Mouse (Mus musculus): Measurements from ENCODE around the gene Tas1r2. TPM values are rescaled to one million over a fixed set of nuclear protein-coding genes. Genes with fewer than 3 reads are reported as not detected.

Gene Tas1r2
- polyA plus RNA-seq (2016; fragmentation: Nextera tagmentation; extraction: Ambion mirVana) = not detected in 2 replicates

DNA sequence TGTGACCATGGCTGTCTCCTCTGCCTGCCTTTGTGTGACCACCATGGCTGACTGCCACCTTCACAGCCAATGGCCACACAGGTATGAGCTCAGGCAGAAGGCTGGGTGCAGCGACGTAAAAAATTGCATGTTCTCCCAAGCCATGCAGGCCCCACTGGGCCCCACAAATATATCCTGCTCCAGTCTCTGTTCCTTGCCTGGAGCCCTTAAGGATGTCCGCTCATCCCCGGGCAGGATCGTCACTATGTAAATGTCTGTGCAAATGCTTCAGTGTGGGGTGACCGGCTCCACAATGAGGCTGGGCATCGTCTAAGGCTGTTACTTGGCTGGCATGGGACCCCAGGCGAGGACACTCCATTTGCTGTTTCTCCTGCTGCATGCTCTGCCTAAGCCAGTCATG, at the start of gene Tas1r2:
Gene Tas1r2, plus strand, starts transcription at position 301 of the 400 bp plus-strand sequence.
- Histone ChIP-seq H3K4me3 (no peak within 1 kb of the TSS), H3K9me3 (replicated peaks) (peaks cover 4% of the 10 kb centered on the region; the same call in 1 of the 2 replicates), H3K27me3 (replicated peaks) (no peaks in the 10 kb centered on the region; the same call in 1 of the 2 replicates), H3K9ac (no peak within 1 kb of the TSS), H3K4me2 (no peak within 1 kb of the TSS), H3K36me3 (peaks cover 8% of the 10 kb centered on the region), H3K4me1 (no peaks in the 10 kb centered on the region), H3K27ac (no peak within 1 kb of the TSS)
- no peak for ATAC-seq
- 70% methylated on average over 8 of the region's 8 CpGs for WGBS (ENCODE audit: insufficient replicate concordance)

GRCm38 (mm10) chr4:139605216-139605615, 48.1 kb upstream of the Tas1r2 start:
- Histone ChIP-seq H3K27me3 (replicated peaks) (peaks cover 2% of the 10 kb centered on the region; the same call in 1 of the 2 replicates), H3K4me3 (no peak overlapping the region), H3K9ac (no peak overlapping the region), H3K4me1 (peaks cover 31% of the 10 kb centered on the region), H3K4me2 (no peak overlapping the region), H3K9me3 (replicated peaks) (no peaks in the 10 kb centered on the region), H3K36me3 (peaks cover 27% of the 10 kb centered on the region), H3K27ac (no peak overlapping the region)
- 75% methylated on average over 11 of the region's 11 CpGs for WGBS (ENCODE audit: insufficient replicate concordance)
- no peak for ATAC-seq

DNA sequence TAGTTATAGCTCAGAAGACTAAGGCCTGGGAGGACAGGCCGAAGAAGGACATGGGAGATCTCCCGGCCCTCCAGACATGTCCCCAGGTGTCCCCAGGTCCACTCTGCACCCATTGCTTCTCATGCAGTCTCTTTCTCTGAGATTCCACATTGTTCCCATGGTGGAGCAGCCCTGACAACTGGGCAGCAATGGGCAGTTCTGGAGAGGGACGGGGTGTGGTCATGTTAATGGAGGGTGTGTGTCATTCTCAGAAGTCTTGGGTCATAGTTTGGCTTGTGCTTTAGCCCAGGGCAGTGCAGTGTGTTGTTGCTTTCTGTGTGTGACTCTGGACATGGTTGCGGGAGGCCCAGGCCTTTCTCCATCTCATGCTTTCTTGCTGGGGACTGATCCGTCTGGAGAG, 46.6 kb upstream of the Tas1r2 start:
- no peak overlapping the region for H3K4me3 ChIP-seq
- H3K36me3 ChIP-seq = peaks cover 27% of the 10 kb centered on the region
- H3K27me3 ChIP-seq (replicated peaks) = no peaks in the 10 kb centered on the region
- WGBS (ENCODE audit: insufficient replicate concordance) = 80% methylated on average over 5 of the region's 5 CpGs
- H3K4me1 ChIP-seq = peaks cover 22% of the 10 kb centered on the region
- no peaks in the 10 kb centered on the region for H3K9me3 ChIP-seq (replicated peaks)
- no peak overlapping the region for H3K4me2 ChIP-seq
- H3K9ac ChIP-seq = no peak overlapping the region
- no peak overlapping the region for H3K27ac ChIP-seq
- no peak for ATAC-seq

DNA sequence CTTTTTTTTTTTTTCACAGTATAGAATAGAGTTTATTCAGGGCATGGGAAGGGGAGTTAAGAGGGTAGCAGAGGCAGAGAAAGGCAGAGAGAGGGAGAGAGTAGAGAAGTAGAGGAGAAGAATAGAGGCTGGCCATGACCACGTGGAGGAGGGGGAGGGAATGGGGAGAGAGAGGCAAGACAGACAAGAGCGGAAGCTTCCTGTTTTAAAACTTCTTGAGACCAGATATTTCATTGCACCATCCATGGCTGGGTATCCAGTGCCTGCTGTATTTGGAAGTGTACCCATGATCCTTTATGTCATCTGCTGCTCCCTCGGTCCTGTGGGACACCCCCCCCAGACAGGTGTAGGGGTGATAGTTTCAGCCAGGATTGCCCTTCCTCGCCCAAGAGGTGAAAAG, 44.4 kb upstream of the Tas1r2 start:
- WGBS (ENCODE audit: insufficient replicate concordance) = 52% methylated on average over 4 of the region's 4 CpGs
- ATAC-seq = no peak
- Histone ChIP-seq H3K4me2 (no peak overlapping the region), H3K27ac (no peak overlapping the region), H3K4me1 (peaks cover 5% of the 10 kb centered on the region; the same call in 1 of the 2 replicates), H3K9ac (no peak overlapping the region), H3K36me3 (peaks cover 47% of the 10 kb centered on the region), H3K9me3 (replicated peaks) (0 out of 2 replicates have a peak, but pooled peaks cover 5% of the 10 kb centered on the region), H3K4me3 (no peak overlapping the region), H3K27me3 (replicated peaks) (no peaks in the 10 kb centered on the region)

DNA sequence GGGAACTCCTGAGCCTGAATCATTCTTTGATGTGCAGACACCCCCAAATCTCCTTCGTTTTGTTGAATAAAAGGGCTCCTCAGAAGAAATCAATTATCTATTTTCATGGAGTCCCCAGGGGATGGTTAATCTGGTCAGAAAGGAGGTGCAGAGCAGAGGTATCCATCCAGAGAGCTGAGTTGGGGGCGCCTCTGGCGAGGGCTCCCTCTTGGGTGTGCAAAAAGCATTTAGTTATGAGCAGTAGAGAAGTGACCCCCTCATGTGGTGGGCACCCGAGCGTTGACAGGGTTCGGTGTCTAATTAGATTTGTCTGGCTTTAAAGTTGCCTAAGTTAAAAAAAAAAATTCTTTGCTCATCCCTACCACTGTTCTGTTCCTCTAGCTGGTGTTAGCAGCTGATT, 42.4 kb upstream of the Tas1r2 start:
- H3K36me3 ChIP-seq = peaks cover 52% of the 10 kb centered on the region
- no peak for ATAC-seq
- no peak overlapping the region for H3K9ac ChIP-seq
- H3K4me3 ChIP-seq = no peak overlapping the region
- H3K27me3 ChIP-seq (replicated peaks) = no peaks in the 10 kb centered on the region
- H3K27ac ChIP-seq = no peak overlapping the region
- H3K4me2 ChIP-seq = no peak overlapping the region
- WGBS (ENCODE audit: insufficient replicate concordance) = 60% methylated on average over 6 of the region's 6 CpGs
- peaks cover 11% of the 10 kb centered on the region for H3K4me1 ChIP-seq
- H3K9me3 ChIP-seq (replicated peaks) = 0 out of 2 replicates have a peak, but pooled peaks cover 5% of the 10 kb centered on the region

DNA sequence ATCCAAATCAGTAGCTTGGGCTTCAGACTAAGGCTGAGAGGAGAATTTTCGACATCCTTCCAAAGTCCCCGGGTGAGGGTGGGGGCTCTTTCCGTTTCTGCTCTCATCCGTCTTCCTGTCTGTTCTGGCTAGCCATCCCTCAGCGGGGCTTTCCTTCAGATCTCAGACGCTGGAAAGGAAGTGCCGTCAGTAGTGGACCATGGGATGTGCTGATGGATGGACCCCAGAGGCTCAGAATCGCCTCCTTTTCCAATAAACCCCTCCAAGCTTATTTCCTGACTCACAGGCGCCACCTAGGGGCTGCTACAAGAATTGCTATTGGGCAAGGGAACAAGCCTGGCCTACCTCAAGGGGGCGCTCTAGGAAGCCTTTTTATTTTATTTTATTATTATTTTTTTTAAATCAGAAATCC, 41.8 kb upstream of the Tas1r2 start:
- ATAC-seq = no peak
- H3K36me3 ChIP-seq = peaks cover 47% of the 10 kb centered on the region
- H3K27me3 ChIP-seq (replicated peaks) = no peaks in the 10 kb centered on the region
- H3K4me2 ChIP-seq = peak overlapping the region; percentile 40
- no peak overlapping the region for H3K27ac ChIP-seq
- no peak overlapping the region for H3K4me3 ChIP-seq
- H3K4me1 ChIP-seq = peaks cover 15% of the 10 kb centered on the region
- 0 out of 2 replicates have a peak, but pooled peaks cover 5% of the 10 kb centered on the region for H3K9me3 ChIP-seq (replicated peaks)
- no peak overlapping the region for H3K9ac ChIP-seq
- 4% methylated on average over 10 of the region's 10 CpGs for WGBS (ENCODE audit: insufficient replicate concordance)

GRCm38 (mm10) chr4:139614524-139615260, 38.6 kb upstream of the Tas1r2 start:
- Histone ChIP-seq H3K4me1 (peaks cover 33% of the 10 kb centered on the region), H3K27ac (no peak overlapping the region), H3K27me3 (replicated peaks) (no peaks in the 10 kb centered on the region), H3K4me3 (no peak overlapping the region), H3K4me2 (peak overlapping the region; percentile 88; the same call in 1 of the 2 replicates), H3K9ac (no peak overlapping the region), H3K9me3 (replicated peaks) (0 out of 2 replicates have a peak, but pooled peaks cover 5% of the 10 kb centered on the region), H3K36me3 (peaks cover 40% of the 10 kb centered on the region)
- ATAC-seq = no peak
- 83% methylated on average over 21 of the region's 21 CpGs for WGBS (ENCODE audit: insufficient replicate concordance)

GRCm38 (mm10) chr4:139616276-139617000, 36.9 kb upstream of the Tas1r2 start:
- 4% methylated on average over 24 of the region's 24 CpGs for WGBS (ENCODE audit: insufficient replicate concordance)
- Histone ChIP-seq H3K4me1 (peaks cover 31% of the 10 kb centered on the region), H3K9ac (peak overlapping the region; percentile 72), H3K4me3 (peak overlapping the region; percentile 66), H3K27ac (peak overlapping the region; percentile 75), H3K4me2 (peak overlapping the region; percentile 88), H3K36me3 (peaks cover 38% of the 10 kb centered on the region), H3K9me3 (replicated peaks) (0 out of 2 replicates have a peak, but pooled peaks cover 5% of the 10 kb centered on the region), H3K27me3 (replicated peaks) (no peaks in the 10 kb centered on the region)
- peak; percentile 95 for ATAC-seq

DNA sequence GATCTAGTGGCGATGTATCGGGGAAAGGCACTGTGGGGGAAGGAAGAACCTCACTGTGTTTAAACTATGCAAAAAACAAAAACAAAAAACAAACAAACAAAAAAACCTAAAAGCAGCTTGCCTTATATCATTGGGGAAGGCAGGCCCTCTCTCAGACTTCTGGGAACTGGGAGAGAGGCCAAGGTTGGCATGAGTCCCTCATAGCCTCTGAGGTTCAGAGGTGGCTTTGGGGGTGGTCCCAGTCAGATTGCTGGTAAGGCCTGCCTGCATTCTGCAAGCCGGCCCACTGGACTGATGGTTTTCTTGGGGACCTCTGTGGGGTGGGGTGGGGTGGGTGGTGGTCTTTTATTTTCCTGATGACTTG, 36.4 kb upstream of the Tas1r2 start:
- H3K4me3 ChIP-seq = peak overlapping the region; percentile 66
- 43% methylated on average over 3 of the region's 3 CpGs for WGBS (ENCODE audit: insufficient replicate concordance)

DNA sequence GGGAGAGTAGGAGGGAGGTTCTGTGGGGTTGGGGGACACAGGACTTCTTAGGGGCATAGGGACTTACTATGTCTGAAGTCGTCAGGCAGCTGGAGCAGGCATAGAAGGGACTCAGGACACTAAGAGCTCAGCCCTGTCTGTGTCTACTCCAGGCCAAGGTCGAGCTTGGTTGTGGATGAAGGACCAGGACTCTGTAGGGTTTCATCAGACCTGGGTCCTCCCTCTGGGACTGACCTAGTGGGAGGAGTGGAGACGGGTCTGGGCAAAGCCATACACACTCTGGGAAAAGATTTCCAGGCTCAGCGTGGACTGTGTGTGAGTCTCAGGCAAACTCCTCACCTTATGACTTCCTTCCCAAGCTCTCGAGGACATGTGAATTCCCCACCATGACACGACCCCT, 33.6 kb upstream of the Tas1r2 start:
- Histone ChIP-seq H3K27ac (no peak overlapping the region), H3K27me3 (replicated peaks) (peaks cover 6% of the 10 kb centered on the region; the same call in 1 of the 2 replicates), H3K4me1 (peaks cover 57% of the 10 kb centered on the region), H3K9ac (no peak overlapping the region), H3K9me3 (replicated peaks) (no peaks in the 10 kb centered on the region), H3K4me2 (no peak overlapping the region), H3K36me3 (peaks cover 10% of the 10 kb centered on the region), H3K4me3 (no peak overlapping the region)
- WGBS (ENCODE audit: insufficient replicate concordance) = 54% methylated on average over 6 of the region's 6 CpGs
- no peak for ATAC-seq

More for the DNA sequence above, 36.4 kb upstream of the Tas1r2 start:
- no peak for ATAC-seq
- Histone ChIP-seq H3K4me1 (peaks cover 35% of the 10 kb centered on the region), H3K27me3 (replicated peaks) (no peaks in the 10 kb centered on the region), H3K4me2 (peak overlapping the region; percentile 88), H3K27ac (peak overlapping the region; percentile 75), H3K9me3 (replicated peaks) (0 out of 2 replicates have a peak, but pooled peaks cover 5% of the 10 kb centered on the region), H3K9ac (peak overlapping the region; percentile 72), H3K36me3 (peaks cover 38% of the 10 kb centered on the region)

DNA sequence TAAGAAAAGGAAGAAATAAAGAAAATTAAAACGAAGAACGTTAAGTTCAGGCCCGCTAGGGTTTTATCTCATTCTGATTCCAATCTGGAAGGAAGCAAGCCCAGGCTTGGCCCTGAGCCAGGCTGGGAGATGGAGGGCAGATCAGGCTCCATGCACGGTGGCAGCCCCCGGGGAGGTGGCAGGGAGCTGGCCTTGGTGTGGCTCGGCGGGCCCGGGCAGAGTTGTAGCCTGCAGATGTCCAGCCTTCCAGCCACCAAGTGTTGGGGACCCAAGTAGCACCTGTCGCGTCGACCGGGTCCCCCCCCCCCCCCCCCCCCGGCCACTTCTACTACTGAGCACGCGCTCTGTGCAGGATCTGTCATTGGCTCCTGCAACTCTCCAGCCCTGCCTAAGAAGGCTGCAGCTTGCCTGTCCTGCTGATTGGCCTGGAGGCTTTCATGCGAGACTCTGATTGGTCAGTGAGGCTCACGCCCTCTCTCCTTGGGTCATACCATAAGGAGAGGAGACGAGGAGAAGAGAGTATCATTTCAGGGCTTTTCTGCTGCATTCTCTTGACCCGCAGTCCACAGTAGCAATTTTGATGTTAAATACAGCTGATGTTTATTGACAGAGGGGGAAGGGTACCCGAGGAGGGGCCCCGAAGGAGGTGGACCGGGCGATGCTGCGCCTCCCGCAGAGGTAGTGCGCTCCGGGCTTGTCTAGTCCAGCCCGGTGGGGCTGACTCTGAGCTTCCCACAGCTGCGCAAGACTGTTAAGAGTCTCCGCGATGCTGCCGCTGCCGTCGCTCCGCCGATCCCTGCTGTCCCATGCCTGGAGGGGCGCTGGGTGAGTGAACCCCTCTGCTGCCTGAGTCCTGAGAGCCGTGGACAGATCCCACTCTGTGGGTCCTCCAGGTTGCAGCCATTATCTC, 30.7 kb upstream of the Tas1r2 start, which contains the start of gene Aldh4a1:
Gene Aldh4a1, plus strand, starts transcription at position 494 of the 910 bp plus-strand sequence.
- under 1% methylated on average over 34 of the region's 38 CpGs for WGBS (ENCODE audit: insufficient replicate concordance)
- H3K4me1 ChIP-seq = peaks cover 49% of the 10 kb centered on the region
- peak within 1 kb of the TSS; percentile 73 for H3K4me3 ChIP-seq
- peak within 1 kb of the TSS; percentile 94 for H3K4me2 ChIP-seq
- H3K27ac ChIP-seq = peak within 1 kb of the TSS; percentile 77
- peak; percentile 99 for ATAC-seq
- H3K36me3 ChIP-seq = peaks cover 4% of the 10 kb centered on the region; the same call in 1 of the 2 replicates
- peak within 1 kb of the TSS; percentile 73 for H3K9ac ChIP-seq
- peaks cover 6% of the 10 kb centered on the region; the same call in 1 of the 2 replicates for H3K27me3 ChIP-seq (replicated peaks)
- no peaks in the 10 kb centered on the region for H3K9me3 ChIP-seq (replicated peaks)

Data from liver, embryonic 12.5 days (tissue).